Mouse (Mus musculus) layer of hippocampus, adult 9-11 months (tissue): ENCODE measurements around the gene Rabepk.
"Not testable (repeated sequence)": the region's sequence is repeated elsewhere in the genome, so short reads cannot be mapped to it uniquely, and the experiment has no call there.

Experiments used
- DNase-seq: peaks from one replicate; pipeline ENCODE4 v3.0.0; 2022

Gene Rabepk

DNA sequence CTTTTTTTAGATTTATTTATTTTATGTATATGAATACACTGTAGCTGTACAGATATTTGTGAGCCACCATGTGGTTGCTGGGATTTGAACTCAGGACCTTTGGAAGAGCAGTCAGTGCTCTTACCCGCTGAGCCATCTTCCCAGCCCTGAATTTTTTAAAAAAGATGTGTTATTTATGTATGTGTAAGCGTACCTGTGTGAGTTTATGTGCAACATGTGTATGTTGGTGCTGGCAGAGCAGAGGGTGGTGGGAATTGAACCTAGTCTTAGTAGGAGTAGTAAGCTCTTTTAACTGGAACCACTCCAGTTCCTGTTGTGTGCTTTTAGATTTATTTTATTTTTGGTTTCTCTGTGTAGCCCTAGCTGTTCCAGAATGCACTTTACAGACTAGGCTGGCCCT is 4.5 kb upstream of the Rabepk start:
- no peak for DNase-seq

DNA sequence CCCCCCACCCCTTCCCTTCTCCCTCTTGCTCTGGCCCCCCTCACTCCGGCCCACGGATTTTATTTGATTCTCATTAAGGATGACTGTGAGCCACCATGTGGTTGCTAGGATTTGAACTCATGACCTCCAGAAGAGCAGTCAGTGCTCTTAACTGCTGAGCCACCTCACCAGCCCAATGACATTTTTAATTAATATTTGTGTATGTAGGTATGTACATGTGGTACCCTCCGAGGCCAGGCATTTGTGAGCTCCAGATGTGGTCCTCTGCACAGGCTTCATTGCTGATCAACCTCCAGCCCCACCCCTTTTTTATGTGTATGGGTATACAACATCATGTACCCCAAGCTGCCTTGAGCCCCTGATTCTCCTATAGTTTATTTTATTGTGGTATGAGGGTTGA is 4.0 kb upstream of the Rabepk start:
- DNase-seq: no peak

DNA sequence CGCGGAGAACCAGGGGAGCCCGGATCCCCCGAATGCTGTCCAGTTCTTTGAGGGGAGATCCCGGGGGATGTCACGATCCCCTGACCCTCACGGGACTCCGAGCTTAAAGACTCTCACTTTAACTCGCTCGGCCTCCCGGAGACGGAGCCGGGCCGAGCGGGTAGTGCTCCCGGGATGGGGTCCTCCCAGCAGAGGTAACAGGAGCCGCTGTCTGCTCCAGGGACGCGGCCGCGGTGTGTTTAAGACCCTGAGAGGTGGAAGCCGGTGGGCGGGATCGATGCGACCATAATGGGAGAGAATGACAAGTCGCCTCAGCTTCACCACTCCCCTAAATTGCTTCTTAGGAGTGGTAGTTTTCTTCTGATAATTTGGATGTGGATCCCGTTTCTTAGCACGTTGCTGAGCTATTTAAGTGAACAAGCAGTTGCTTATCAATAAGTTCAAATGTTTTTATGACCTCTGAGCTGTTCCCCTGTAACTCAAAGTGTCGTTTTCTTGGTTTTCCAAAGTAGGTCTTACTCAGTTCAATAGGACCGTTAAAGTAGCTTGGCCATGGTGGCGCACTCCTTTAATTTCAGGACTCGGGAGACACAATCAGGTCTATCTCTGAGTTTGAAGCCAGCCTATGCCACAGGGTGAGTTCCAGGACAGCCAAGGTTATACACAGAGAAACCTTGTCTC is 3.0 kb upstream of the Rabepk start:
- not testable (repeated sequence) for DNase-seq

DNA sequence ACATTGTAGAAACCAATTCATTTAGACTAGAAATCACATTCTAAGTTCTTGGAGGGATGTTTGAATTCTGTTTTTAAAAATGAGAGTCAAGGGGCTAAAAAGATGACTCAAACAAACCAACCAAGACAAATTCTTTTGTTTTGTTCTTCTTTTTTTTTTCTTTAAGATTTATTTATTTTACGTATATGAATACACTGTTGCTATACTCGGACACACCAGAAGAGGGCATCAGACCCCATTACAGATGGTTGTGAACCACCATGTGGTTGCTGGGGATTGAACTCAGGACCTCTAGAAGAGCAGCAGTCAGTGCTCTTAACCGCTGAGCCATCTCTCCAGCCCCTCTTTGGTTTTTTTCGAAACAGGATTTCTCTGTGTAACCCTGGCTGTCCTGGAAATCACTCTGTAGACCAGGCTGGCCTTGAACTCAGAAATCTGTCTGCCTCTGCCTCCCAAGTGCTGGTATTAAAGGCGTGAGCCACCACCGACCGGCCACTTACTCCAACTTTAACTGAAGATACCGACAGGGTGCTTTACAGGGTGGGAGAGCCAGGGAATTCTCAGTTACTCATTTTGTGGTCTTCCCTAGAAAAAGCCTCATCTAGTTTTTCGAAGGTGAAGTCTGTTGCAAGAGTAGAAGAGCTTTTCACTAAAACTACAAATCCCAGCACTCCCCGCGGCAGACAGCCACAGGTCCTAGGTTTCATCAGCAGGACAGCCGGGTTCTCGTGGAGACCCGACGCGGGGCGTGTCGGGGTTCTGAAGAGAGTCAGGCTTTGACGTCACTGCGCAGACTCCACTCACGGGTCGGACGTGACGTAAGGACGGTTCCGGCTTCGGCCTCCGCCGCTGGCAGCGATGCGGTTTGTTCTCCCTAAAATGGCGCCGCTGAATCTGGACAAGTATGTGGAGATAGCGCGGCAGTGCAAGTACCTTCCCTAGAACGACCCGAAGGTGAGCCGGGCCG is 2.1 kb upstream of the Rabepk start:
- peak; percentile 99 for DNase-seq

DNA sequence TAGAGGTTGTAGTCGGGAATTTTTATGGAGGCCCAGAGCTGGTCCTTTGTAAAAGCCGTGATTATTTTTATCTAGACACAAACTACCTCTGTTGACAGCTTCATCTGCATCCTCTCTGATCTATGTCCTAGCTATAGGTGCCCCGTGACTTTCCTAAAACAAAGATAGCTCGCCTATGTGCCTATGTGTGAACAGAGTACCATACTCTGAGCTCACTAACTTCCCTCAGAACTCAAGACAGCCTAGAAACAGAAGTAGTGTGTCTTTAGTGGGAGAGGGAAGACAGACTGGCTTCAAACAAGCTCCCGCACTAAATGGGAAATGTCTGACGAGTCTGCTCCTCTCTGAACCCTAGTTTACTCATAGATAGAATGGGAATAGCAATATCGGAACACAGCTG is 659 bp upstream of the Rabepk start:
- DNase-seq: no peak

DNA sequence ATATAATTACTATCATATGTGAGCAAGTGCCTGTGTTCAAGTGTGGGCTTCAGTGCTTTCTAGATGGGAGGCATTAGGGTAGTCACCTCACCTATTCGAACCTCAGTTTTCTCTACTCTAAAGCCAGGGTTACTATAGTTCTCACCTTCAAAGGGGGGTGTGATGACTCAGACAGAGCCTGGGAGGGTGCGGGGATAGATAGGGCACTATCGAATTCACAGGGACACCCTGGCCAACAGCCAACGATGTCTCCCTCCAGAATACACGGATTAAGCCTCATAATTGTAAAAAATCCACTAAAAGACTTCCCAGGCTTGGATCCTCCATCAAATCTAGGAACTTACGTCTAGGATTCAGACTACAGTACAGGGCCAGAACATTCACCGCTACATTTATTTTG is 4.3 kb downstream of the Rabepk start:
- no peak for DNase-seq

DNA sequence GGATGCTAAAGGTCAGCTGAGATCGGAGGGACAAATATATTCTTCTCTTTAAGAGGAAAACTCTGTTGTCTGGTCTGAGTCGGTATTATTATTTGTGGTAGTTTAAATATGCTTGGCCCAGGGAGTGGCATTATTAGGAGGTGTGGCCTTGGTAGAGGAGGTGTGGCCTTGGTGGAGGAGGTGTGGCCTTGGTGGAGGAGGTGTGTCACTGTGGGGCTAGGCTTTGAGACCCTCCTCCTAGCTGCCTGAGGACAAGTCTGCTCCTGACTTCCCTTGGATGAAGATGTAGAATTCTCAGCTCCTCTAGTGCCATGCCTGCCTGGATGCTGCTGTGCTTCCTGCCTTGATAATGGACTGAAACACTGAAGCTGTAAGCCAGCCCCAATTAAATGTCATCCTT is 5.2 kb downstream of the Rabepk start:
- no peak for DNase-seq

DNA sequence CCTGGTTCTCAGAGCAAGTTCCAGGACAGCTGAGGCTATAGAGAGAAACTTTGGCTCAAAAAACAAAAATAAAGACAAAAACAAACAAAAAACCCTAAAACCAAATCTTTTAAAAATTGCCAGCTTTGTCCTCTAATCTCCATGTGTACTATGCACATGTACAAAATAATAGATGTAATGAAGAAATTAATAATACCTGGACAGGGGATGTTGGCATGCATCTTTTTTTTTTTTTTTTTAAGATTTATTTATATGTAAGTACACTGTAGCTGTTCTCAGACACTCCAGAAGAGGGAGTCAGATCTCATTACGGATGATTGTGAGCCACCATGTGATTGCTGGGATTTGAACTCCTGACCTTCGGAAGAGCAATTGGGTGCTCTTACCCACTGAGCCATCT is 7.2 kb downstream of the Rabepk start:
- not testable (repeated sequence) for DNase-seq

DNA sequence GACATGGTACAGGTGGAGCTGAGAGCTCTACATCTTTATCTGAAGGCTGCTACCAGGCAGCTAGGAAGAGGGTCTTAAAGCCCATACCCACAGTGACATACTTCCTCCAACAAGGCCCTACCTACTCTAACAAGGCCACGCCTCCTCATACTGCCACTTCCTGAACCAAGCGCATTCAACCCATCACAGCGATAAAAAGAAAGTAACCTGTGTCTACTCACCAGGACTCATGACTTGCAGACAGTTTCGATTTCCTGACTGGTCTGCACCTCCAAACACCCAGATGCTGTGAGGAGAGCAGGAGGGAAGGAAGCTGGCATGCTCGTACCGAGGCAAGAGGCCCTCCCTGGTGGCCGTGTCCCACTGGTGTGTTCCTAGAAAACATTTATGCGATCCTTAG is 9.4 kb downstream of the Rabepk start:
- no peak for DNase-seq

DNA sequence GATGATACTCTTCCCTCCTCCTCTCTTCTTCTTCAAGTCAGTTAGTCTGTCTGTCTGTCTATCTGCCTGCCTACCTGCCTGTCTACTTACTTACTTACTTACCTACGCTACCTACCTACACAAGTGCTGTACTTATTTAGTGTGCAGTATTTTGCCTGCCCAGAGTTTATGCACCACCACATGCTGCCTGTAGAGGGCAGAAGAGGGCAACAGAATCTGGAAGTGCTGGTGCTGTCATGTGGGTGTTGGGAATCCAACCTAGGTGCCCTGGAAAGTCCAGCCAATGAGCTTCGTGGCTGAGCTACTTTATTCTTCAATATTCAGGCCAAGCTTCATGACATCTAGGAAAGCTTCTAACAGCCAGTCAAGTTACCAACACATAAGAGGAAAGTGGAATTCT is 15.6 kb downstream of the Rabepk start:
- no peak for DNase-seq

DNA sequence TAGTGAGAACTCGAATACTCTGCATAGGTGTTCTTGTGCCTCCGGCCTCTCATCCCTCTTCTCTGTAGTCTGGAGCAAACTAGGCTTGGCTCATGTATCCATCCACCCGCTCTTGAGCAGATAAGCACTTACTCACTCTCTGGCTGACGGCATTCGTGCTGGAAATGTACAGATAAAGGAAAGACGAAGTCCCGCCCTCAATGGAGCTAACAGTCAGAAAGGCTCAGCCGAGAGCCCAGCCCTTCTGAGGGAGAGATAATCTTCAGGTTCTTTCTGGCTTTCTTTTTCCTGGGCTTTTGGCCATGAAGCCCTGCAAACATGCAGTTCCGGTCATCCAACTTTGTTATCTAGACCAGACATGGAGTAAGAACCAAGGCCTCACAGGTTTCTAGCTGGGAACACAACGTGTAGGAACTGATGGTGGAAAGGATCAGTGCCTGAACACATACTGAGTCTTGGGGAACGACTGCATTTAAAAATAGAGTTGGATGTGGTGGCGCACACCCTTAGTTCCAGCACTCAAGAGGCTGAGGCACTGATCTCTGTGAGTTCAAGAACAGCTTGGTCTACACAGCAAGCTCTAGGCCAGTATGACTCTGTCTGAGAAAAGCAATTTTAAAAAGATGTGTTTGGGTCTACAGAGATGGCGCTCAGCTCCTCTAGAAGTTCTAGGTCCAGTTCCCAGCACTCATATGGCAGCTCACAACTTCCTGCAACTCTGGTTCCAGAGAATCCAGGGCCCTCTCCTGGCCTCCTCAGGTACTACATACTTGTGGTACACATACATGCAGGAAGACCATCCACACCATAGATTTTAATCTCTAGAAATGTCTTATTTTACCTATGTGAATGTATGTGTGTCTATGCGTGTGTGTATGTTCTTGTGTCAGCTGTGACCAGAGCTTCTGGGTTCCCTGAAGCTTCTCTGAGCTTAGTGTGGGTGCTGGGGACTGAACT is 16.4 kb downstream of the Rabepk start:
- DNase-seq: no peak

DNA sequence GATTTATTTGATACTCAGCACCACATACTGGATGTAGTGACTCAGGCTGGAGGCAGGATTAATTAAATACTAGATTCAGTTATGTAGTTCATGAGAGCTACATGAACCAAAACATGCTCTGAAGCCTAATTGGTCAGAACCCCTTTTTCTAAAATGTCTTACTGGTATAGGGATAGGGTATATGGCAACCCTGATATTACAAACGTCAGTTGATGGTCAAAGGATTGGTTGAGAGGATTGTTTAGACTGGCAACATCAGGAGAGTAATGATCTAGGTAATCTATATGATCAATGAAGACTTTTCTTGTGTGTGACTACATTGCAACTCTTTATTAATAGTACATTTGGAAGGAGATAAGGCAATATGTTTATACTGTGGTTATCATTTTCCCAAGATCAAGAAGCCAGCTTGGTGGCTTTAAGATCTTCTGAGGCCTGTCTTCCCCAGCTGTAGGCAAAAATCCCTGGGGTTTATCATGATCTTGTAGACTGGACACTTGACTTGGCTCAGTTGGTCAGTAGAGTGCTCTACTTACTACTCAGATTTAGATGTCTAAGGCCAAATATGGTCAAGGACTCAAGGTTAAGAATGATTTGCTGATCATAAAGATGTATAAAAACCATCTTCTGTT is 22.4 kb downstream of the Rabepk start:
- no peak for DNase-seq

DNA sequence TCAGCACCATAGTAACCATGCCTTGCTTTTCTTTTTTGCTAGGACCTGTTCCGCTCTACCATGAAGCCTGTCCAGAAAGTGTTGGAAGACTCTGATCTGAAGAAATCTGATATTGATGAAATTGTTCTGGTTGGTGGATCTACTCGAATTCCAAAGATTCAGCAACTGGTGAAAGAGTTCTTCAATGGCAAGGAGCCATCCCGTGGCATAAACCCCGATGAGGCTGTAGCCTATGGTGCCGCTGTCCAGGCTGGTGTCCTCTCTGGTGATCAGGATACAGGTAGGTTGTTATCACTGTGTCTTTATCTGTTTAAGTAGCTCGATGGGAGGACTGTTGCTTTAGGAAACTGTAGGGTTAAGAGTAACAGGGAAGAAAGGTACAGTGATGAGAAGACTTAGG is 25.2 kb downstream of the Rabepk start:
- DNase-seq: no peak

DNA sequence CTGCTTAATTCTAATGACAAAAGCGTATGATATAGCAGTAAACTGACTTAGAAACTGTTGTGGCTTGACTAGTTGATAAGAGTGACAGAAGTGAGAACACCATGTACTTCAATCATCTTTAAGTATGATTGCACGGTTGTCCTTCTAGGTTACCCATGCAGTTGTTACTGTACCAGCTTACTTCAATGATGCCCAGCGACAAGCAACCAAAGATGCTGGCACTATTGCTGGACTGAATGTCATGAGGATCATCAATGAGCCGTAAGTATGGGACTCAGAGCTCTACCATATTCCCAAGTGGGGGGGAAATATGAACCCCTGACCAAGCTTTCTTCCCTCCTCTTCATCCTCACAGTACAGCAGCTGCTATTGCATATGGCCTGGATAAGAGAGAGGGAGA is 26.0 kb downstream of the Rabepk start:
- DNase-seq: no peak

DNA sequence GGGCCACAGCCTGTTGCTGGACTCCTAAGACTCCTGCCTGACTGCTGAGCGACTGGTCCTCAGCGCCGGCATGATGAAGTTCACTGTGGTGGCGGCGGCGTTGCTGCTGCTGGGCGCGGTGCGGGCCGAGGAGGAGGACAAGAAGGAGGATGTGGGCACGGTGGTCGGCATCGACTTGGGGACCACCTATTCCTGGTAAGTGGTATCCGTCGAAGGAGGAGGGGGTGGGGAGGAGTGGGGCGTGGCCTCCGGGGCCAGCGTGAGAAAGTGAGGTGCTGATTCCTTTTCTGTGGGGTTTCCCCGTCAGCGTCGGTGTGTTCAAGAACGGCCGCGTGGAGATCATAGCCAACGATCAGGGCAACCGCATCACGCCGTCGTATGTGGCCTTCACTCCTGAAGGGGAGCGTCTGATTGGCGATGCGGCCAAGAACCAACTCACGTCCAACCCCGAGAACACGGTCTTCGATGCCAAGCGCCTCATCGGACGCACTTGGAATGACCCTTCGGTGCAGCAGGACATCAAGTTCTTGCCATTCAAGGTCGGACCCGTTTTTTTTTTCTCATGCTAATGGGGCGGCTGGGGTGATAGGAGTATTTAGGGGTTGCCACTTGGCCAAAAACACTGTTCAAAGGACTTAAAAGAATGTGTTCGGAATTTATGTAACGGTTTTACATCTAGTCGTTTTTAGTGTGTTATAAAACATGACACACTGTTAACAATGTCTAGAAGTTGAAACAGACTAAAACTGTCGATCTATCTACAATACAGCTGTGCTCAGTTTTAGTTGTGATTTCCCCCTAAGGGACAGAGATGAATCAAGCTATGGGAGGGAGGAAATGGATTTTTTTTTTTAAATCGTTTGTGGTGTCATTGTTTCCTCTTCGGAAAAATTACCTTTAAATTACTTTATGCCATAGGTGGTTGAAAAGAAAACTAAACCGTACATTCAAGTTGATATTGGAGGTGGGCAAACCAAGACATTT is 27.2 kb downstream of the Rabepk start:
- no peak for DNase-seq

DNA sequence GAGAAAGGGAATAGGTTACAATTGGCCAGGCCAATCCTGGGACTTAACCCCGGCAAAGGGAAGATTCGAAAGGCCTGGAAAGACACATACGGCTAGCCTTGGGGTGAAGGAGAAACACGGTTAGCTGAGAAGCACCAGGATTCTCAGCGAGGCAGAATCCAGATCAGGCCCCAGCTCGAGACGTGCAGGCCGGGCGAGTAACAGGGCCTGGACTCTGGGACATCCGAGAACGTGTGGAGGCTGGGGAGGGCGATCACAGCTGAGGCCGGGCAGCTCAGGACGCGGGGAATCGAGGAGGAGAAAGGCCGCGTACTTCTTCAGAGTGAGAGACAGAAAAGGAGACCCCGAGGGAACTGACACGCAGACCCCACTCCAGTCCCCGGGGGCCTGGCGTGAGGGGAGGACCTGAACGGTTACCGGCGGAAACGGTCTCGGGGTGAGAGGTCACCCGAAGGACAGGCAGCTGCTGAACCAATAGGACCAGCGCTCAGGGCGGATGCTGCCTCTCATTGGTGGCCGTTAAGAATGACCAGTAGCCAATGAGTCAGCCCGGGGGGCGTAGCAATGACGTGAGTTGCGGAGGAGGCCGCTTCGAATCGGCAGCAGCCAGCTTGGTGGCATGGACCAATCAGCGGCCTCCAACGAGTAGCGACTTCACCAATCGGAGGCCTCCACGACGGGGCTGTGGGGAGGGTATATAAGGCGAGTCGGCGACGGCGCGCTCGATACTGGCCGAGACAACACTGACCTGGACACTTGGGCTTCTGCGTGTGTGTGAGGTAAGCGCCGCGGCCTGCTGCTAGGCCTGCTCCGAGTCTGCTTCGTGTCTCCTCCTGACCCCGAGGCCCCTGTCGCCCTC is 28.1 kb downstream of the Rabepk start, which contains the start of gene Hspa5:
Gene Hspa5, plus strand, starts transcription at position 603 of the 859 bp plus-strand sequence.
- DNase-seq: peak; percentile 100

DNA sequence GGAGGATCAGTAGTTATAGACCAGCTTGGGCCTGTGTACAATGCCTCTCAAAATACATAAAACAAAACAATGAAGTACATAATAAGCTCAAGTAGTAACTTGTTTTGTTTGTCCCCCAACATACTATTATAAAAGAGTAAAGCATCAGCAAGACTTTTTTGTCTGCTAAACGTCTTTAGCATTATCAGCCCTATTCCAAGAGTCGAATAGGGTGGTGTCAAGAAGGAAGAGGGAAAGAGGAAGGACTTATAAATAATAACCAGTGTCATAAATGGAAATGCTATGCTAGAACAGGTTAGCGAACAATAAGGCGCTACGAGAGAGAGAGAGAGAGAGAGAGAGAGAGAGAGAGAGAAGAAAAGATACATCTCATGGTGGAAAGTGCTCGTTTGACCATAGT is 28.8 kb downstream of the Rabepk start:
- no peak for DNase-seq

DNA sequence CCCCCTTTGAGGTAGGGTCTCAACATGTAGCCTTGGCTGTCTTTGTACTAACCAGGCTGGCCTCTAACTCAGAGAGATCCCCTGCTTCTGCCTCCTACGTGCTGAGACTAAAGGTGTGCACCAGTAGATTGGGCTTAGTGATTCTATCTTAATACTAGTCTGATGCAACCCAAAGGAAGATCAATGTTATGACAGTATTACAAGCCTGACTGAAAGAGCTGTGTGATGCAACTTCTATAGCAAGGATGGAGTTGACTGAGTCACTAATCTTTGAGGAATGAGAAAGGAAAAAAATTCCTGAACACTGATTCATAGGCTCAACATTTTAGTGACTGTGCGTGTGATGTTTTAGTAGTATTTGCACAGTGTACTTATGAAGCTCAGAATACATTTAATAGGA is 29.7 kb downstream of the Rabepk start:
- no peak for DNase-seq

DNA sequence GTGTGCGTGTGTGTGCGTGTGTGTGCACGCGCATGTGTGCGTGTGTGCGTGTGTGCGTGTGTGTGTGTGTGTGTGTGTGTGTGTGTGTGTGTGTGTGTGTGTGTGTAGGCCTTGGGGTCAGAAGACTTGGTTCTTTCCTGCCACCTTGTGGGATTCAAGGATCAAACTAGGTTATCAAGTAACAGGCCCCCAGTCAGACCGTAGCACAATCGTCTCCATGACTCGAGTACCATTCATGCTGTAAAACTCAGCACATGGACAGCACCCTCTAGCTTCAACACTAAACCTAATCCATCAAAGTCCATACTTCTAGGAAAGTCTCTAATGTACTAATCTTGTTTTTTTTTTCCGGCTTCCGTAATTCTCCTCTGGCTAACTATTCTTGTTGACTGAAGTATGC is 34.9 kb downstream of the Rabepk start:
- no peak for DNase-seq

DNA sequence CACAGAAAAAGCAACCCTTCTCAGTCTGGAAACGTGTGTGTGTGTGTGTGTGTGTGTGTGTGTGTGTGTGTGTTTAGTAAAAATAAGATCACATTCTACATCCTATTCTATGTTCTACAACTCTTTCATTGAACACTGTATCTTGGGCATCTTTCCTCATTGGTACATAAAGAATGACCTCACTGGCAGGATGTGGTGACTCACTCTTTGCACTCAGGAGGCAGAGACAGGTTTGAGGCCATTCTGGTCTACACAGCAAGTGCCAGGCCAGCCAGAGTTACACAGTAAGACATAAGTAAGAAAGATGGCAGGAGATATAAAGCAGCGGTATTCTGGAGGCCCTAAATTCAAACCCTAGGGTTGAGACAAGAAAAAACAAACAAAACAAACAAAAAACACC is 36.8 kb downstream of the Rabepk start:
- no peak for DNase-seq
